Mouse (Mus musculus) neural tube, embryonic 13.5 days (tissue): ENCODE results near the gene Ppt2. TPM values are rescaled to one million over a fixed set of nuclear protein-coding genes. Genes with fewer than 3 reads are reported as not detected.
A peak's percentile ranks its signal among the peaks of the same experiment; 100 is the strongest.

Source experiments
- ATAC-seq: fragments of 200-750 bp; cut with Nextera tagmentation; 2 replicates; pipeline ENCODE4 v1.8.0; 2017; ENCODE audit warnings: low read depth, mild to moderate bottlenecking, moderate TSS enrichment, moderate library complexity
- H3K27ac ChIP-seq: fragments of 300-500 bp; sonication (generic); replicated peaks from 2 replicates; pipeline ENCODE4 v1.5.1; 2015; ENCODE audit warnings: moderate library complexity, mild to moderate bottlenecking, inconsistent platforms
- H3K27me3 ChIP-seq: fragments of 300-500 bp; sonication (generic); 2 replicates; pipeline ENCODE4 v1.6.1; 2015; ENCODE audit warnings: mild to moderate bottlenecking, inconsistent platforms
- H3K36me3 ChIP-seq: fragments of 300-500 bp; sonication (generic); 2 replicates; pipeline ENCODE4 v1.6.1; 2015; ENCODE audit warnings: mild to moderate bottlenecking, inconsistent platforms
- H3K4me1 ChIP-seq: fragments of 300-500 bp; sonication (generic); replicated peaks from 2 replicates; pipeline ENCODE4 v1.6.1; 2015; ENCODE audit warnings: inconsistent platforms
- H3K4me2 ChIP-seq: fragments of 300-500 bp; sonication (generic); 2 replicates; pipeline ENCODE4 v1.6.1; 2015; ENCODE audit warnings: inconsistent platforms, mild to moderate bottlenecking, moderate library complexity
- H3K4me3 ChIP-seq: fragments of 300-500 bp; sonication (generic); 2 replicates; pipeline ENCODE4 v1.5.1; 2015; ENCODE audit warnings: mild to moderate bottlenecking, inconsistent platforms
- H3K9ac ChIP-seq: fragments of 300-500 bp; sonication (generic); 2 replicates; pipeline ENCODE4 v1.6.1; 2015; ENCODE audit warnings: moderate library complexity, mild to moderate bottlenecking, inconsistent platforms
- H3K9me3 ChIP-seq: fragments of 300-500 bp; sonication (generic); 2 replicates; pipeline ENCODE4 v1.6.1; 2016; ENCODE audit warnings: inconsistent platforms
- WGBS: fragments of 180-500 bp; shearing (Covaris S2); methylation state at CpG from one replicate; pipeline ENCODE4 v1.1.7; 2015; 5-methylcytosine and 5-hydroxymethylcytosine counted together
- polyA plus RNA-seq: library from polyadenylated mRNA; unstranded; fragments of >200 nt; fragmentation: Nextera tagmentation; extraction: Ambion mirVana; gene quantifications from 2 replicates; pipeline ENCODE4 v1.2.1, GENCODE M21; 2015

The Ppt2 gene
- 23.7 and 25.0 TPM in 2 replicates for polyA plus RNA-seq

DNA sequence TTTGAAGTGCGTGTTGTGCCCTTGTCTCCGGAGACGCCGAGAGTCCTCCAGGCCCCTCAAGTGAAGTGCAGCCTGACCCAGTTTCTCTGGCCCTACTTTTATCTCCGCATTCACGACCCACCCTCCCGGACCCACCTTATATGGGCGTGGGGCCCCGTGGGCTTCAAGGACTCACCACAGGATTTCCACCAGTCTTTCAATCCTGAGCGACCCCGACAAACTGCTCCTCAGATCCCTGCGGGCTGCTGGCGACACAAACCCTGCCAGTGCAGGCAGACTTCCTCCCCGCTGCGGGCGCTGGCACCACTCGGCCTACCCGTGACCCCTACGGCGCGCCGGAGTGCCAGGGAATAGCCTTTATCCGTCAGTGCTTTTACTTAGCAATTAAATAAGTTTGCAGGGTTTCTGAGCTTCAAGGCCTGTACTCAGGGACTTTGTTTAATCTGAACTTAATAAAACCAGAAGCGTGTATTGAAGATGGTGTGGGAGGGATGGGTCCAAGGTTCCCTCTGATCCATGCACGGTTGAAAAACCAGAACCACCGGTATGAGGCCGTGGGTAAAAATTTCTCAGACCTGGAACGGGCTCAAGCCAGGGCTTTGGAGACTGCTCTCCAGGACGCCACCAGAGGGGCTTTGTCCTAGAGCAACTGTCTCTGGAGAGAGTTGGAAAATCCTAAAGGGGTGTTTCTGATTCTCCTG lies at the start of gene Ppt2:
Gene Ppt2 (minus strand): TSS at position 568 of the 701 bp plus-strand sequence.
- 7% methylated on average over 29 of the region's 29 CpGs for WGBS
- peak within 1 kb of the TSS; percentile 75 for H3K4me2 ChIP-seq
- peaks cover 36% of the 10 kb centered on the region for H3K27me3 ChIP-seq
- H3K4me1 ChIP-seq, result peaks cover 61% of the 10 kb centered on the region
- H3K9ac ChIP-seq, result peak within 1 kb of the TSS; percentile 80
- peak within 1 kb of the TSS; percentile 94 for H3K27ac ChIP-seq
- H3K9me3 ChIP-seq, result no peaks in the 10 kb centered on the region
- peak within 1 kb of the TSS; percentile 74 for H3K4me3 ChIP-seq
- ATAC-seq, result peak; percentile 6; the same call in 1 of the 2 replicates
- H3K36me3 ChIP-seq, result peaks cover 13% of the 10 kb centered on the region

- Histone ChIP-seq H3K27me3 (peaks cover 59% of the 10 kb centered on the region), H3K4me1 (peaks cover 10% of the 10 kb centered on the region), H3K9ac (no peak overlapping the region), H3K9me3 (no peaks in the 10 kb centered on the region), H3K4me3 (no peak overlapping the region), H3K27ac (no peak overlapping the region), H3K36me3 (no peaks in the 10 kb centered on the region), H3K4me2 (no peak overlapping the region)
- ATAC-seq, result no peak
- 78% methylated on average over 12 of the region's 12 CpGs for WGBS
These were observed 48.4 kb upstream of the Ppt2 start for GRCm38 (mm10) chr17:34676671-34677070.

GRCm38 (mm10) chr17:34676093-34676460 lies 47.8 kb upstream of the Ppt2 start:
- Histone ChIP-seq H3K27ac (no peak overlapping the region), H3K4me3 (no peak overlapping the region), H3K4me2 (no peak overlapping the region), H3K4me1 (peaks cover 16% of the 10 kb centered on the region), H3K9ac (no peak overlapping the region), H3K36me3 (no peaks in the 10 kb centered on the region), H3K27me3 (peaks cover 64% of the 10 kb centered on the region), H3K9me3 (no peaks in the 10 kb centered on the region)
- no peak for ATAC-seq
- WGBS, result 80% methylated on average over 6 of the region's 6 CpGs

DNA sequence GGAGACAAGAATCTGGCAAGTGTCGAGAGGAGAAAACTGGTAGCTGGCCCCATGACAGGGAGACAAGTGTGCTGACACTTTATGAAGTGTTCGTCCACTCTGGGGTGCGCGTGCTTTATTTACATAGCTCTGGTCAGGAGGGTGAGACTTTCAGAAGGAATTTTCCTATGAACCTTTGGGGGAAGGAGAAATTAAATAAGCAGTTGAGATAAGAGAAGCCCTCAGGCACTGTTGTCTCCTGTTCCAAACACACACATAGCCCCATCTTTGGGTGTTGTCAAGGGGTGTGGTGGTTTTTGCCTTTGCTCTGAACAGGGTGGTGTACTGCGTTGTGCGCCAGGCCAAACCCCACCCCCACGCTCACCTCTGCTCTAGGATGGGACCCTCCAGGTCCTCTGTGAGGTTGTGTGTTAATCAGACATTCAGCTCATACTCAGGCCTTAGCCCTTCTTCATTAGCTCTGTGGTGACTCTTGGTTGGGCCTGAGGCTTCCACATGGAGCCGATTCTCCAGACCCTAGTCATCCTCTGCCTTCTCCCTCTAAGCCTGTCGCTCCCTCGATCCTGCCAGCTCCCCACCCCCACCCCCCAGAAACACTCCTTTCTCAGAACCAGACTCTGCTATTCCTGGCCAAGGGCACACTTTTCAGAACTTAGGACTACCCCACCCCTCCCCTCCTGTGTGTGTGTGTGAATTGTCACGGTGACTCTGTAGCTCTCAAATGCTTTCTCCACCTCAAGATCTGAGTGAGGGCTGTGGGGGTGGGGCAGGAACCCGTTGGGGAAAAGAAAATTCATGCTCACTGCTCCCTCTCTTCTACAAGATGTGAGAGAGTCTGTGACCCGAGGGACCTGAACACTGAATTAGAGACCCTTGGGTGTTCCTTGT lies 47.1 kb upstream of the Ppt2 start:
- Histone ChIP-seq H3K9ac (no peak overlapping the region), H3K36me3 (no peaks in the 10 kb centered on the region), H3K4me2 (no peak overlapping the region), H3K9me3 (no peaks in the 10 kb centered on the region), H3K4me1 (peaks cover 17% of the 10 kb centered on the region), H3K4me3 (no peak overlapping the region), H3K27me3 (peaks cover 71% of the 10 kb centered on the region), H3K27ac (no peak overlapping the region)
- WGBS, result 72% methylated on average over 13 of the region's 13 CpGs
- no peak for ATAC-seq

- no peak overlapping the region for H3K9ac ChIP-seq
- H3K36me3 ChIP-seq, result no peaks in the 10 kb centered on the region
- no peak overlapping the region for H3K27ac ChIP-seq
- H3K27me3 ChIP-seq, result peaks cover 73% of the 10 kb centered on the region
- H3K9me3 ChIP-seq, result no peaks in the 10 kb centered on the region
- WGBS, result 72% methylated on average over 11 of the region's 11 CpGs
- peaks cover 17% of the 10 kb centered on the region for H3K4me1 ChIP-seq
- H3K4me3 ChIP-seq, result no peak overlapping the region
- no peak for ATAC-seq
- H3K4me2 ChIP-seq, result no peak overlapping the region
These were observed 46.4 kb upstream of the Ppt2 start for GRCm38 (mm10) chr17:34674524-34675204.

GRCm38 (mm10) chr17:34673139-34673538 lies 44.8 kb upstream of the Ppt2 start:
- H3K4me3 ChIP-seq, result no peak overlapping the region
- no peak overlapping the region for H3K9ac ChIP-seq
- H3K9me3 ChIP-seq, result no peaks in the 10 kb centered on the region
- no peak overlapping the region for H3K4me2 ChIP-seq
- no peak for ATAC-seq
- peaks cover 75% of the 10 kb centered on the region for H3K27me3 ChIP-seq
- peaks cover 17% of the 10 kb centered on the region for H3K4me1 ChIP-seq
- H3K36me3 ChIP-seq, result no peaks in the 10 kb centered on the region
- 85% methylated on average over 7 of the region's 7 CpGs for WGBS
- H3K27ac ChIP-seq, result no peak overlapping the region

DNA sequence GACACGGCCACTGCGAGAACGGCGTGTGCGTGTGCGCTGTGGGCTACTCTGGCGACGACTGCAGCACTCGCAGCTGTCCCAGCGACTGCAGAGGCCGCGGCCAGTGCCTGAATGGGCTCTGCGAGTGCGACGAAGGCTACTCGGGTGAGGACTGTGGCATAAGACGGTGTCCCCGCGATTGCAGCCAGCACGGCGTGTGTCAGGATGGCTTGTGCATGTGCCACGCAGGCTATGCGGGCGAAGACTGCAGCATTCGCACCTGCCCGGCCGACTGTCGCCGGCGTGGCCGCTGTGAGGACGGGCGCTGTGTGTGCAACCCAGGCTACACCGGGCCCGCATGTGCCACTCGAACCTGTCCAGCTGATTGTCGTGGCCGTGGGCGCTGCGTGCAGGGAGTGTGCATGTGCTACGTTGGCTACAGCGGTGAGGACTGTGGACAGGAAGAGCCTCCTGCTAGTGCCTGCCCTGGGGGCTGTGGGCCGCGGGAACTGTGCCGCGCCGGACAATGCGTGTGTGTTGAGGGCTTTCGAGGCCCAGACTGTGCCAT lies 44.0 kb upstream of the Ppt2 start:
- WGBS, result 37% methylated on average over 49 of the region's 49 CpGs
- peaks cover 72% of the 10 kb centered on the region for H3K27me3 ChIP-seq
- H3K9ac ChIP-seq, result peak overlapping the region; percentile 22
- peak; percentile 29; the same call in 1 of the 2 replicates for ATAC-seq
- peaks cover 17% of the 10 kb centered on the region for H3K4me1 ChIP-seq
- H3K4me2 ChIP-seq, result peak overlapping the region; percentile 55
- H3K27ac ChIP-seq, result no peak overlapping the region
- H3K36me3 ChIP-seq, result no peaks in the 10 kb centered on the region
- no peaks in the 10 kb centered on the region for H3K9me3 ChIP-seq
- peak overlapping the region; percentile 34 for H3K4me3 ChIP-seq

DNA sequence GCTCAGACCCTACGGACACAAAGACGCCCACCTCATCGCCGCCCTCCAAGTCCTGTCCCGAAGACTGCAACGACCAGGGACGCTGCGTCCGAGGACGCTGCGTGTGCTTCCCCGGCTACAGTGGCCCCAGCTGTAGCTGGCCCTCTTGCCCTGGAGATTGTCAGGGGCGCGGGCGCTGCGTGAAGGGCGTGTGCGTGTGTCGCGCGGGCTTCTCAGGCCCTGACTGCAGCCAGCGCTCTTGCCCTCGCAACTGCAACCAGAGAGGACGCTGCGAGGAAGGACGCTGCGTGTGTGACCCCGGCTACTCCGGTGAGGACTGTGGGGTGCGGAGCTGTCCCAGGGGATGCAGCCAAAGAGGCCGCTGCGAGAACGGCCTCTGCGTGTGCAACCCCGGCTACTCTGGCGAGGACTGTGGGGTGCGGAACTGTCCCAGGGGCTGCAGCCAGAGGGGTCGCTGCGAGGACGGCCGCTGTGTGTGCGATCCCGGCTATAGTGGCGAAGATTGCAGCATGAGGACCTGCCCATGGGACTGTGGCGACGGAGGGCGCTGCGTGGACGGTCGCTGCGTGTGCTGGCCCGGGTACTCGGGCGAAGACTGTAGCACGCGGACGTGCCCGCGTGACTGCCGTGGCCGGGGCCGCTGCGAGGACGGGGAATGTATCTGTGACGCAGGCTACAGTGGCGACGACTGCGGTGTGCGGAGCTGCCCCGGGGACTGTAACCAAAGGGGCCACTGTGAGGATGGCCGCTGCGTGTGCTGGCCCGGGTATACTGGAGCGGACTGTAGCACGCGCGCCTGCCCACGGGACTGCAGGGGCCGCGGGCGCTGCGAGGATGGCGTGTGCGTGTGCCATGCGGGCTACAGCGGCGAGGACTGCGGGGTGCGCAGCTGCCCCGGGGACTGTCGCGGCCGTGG lies 43.1 kb upstream of the Ppt2 start:
- ATAC-seq, result peak; percentile 79
- Histone ChIP-seq H3K4me3 (peak overlapping the region; percentile 34), H3K9ac (peak overlapping the region; percentile 22), H3K36me3 (no peaks in the 10 kb centered on the region), H3K27ac (no peak overlapping the region), H3K27me3 (peaks cover 76% of the 10 kb centered on the region), H3K4me2 (peak overlapping the region; percentile 55), H3K4me1 (peaks cover 17% of the 10 kb centered on the region), H3K9me3 (no peaks in the 10 kb centered on the region)
- WGBS, result 12% methylated on average over 92 of the region's 93 CpGs

GRCm38 (mm10) chr17:34670235-34670634 lies 41.9 kb upstream of the Ppt2 start, which contains the start of gene Tnxb:
Gene Tnxb (plus strand): TSS chr17:34670535.
- H3K36me3 ChIP-seq, result no peaks in the 10 kb centered on the region
- no peak for ATAC-seq
- H3K4me2 ChIP-seq, result peak within 1 kb of the TSS; percentile 55
- peak within 1 kb of the TSS; percentile 34 for H3K4me3 ChIP-seq
- peaks cover 17% of the 10 kb centered on the region for H3K4me1 ChIP-seq
- H3K27me3 ChIP-seq, result peaks cover 68% of the 10 kb centered on the region
- no peaks in the 10 kb centered on the region for H3K9me3 ChIP-seq
- no peak within 1 kb of the TSS for H3K27ac ChIP-seq
- WGBS, result 64% methylated on average over 7 of the region's 7 CpGs
- peak within 1 kb of the TSS; percentile 22 for H3K9ac ChIP-seq

GRCm38 (mm10) chr17:34664472-34664871 lies 36.2 kb upstream of the Ppt2 start:
- Histone ChIP-seq H3K9ac (no peak overlapping the region), H3K9me3 (no peaks in the 10 kb centered on the region), H3K4me2 (no peak overlapping the region), H3K27ac (no peak overlapping the region), H3K4me1 (peaks cover 5% of the 10 kb centered on the region; the same call in 1 of the 2 replicates), H3K36me3 (no peaks in the 10 kb centered on the region), H3K27me3 (peaks cover 51% of the 10 kb centered on the region), H3K4me3 (no peak overlapping the region)
- 76% methylated on average over 7 of the region's 7 CpGs for WGBS
- no peak for ATAC-seq

DNA sequence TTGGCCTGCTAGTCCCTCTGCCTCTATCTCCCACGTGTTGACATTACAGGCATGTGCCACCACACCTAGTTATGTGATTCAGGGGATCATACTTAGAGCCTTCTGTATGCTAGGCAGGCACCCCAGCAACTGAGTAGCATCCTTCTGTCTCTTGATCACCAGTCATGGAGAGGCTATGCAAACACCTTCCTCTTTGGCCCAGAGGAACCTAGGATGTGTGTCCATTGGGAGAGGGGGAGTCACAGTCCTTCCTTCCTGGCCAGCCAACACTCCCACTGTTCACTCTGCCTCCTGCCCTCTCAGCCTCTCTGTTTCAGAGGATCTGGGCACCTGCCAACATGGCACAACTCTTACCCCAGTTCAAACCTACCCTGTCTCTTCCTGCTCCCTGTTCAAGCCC lies 35.2 kb upstream of the Ppt2 start:
- Histone ChIP-seq H3K9me3 (no peaks in the 10 kb centered on the region), H3K27me3 (peaks cover 54% of the 10 kb centered on the region), H3K27ac (no peak overlapping the region), H3K9ac (no peak overlapping the region), H3K4me3 (no peak overlapping the region), H3K4me1 (peaks cover 5% of the 10 kb centered on the region; the same call in 1 of the 2 replicates), H3K36me3 (no peaks in the 10 kb centered on the region), H3K4me2 (no peak overlapping the region)
- no peak for ATAC-seq
- 38% methylated on average over 1 of the region's 1 CpGs for WGBS
